Mouse (Mus musculus) erythroblast, adult 5-6 weeks (primary cell): ENCODE measurements around the gene Sept7. TPM values are rescaled to one million over a fixed set of nuclear protein-coding genes. Genes with fewer than 3 reads are reported as not detected.

ENCODE experiments used
- ATAC-seq: replicated peaks from 2 replicates; pipeline ENCODE4 v1.8.0; 2016; ENCODE audit warnings: moderate number of reproducible peaks, mild to moderate bottlenecking, moderate TSS enrichment, inconsistent platforms; ENCODE audit not compliant: poor library complexity, low FRiP score, severe bottlenecking
- total RNA-seq, 2 experiments: library from RNA; stranded (forward) in 1 of 2; stranded (reverse) in 1 of 2; fragments of 150-400 nt in 1 of 2; fragments of 200-764, 138-1000 nt in 1 of 2; gene quantifications; 2 replicates each; pipeline versions ENCODE4 v1.2.3 to v1.2.4; 2015 to 2017; ENCODE audit warnings: low replicate concordance in 2 of 2

Sept7 gene
- total RNA-seq, 2 experiments from 2014 or later, result 93.5 to 100 TPM

- ATAC-seq, result no peak
These were observed 103.6 kb downstream of the Sept7 start for GRCm38 (mm10) chr9:25355806-25356205.

- ATAC-seq, result no peak
These were observed 105.3 kb downstream of the Sept7 start for GRCm38 (mm10) chr9:25357589-25357988.

GRCm38 (mm10) chr9:25358018-25358417 lies 105.8 kb downstream of the Sept7 start:
- ATAC-seq, result no peak

Other genes with a start within 250 kb of the Sept7 start
- gene Gm10181, start 163.0 kb upstream of the Sept7 start, total RNA-seq (2015; ENCODE audit: low replicate concordance), result not detected in 2 replicates
- gene Gm10181, start 163.0 kb upstream of the Sept7 start, total RNA-seq (2017; ENCODE audit: low replicate concordance), result not detected in 2 replicates
- gene Herpud2, start 100.6 kb upstream of the Sept7 start, total RNA-seq (2015; ENCODE audit: low replicate concordance), result 47.1 and 48.7 TPM in 2 replicates
- gene Herpud2, start 100.6 kb upstream of the Sept7 start, total RNA-seq (2017; ENCODE audit: low replicate concordance), result 28.2 and 30.0 TPM in 2 replicates
- 0.42 and 0.77 TPM in 2 replicates for gene Eepd1, start 229.1 kb downstream of the Sept7 start, total RNA-seq (2015; ENCODE audit: low replicate concordance)
- 0.26 and 0.42 TPM in 2 replicates for gene Eepd1, start 229.1 kb downstream of the Sept7 start, total RNA-seq (2017; ENCODE audit: low replicate concordance)